Mouse (Mus musculus): ENCODE data around the gene Lypd5.

Lypd5 gene

GRCm38 (mm10) chr7:24348896-24349295 is at the start of gene Lypd5:
TSS of gene Lypd5 (plus strand) at chr7:24349196.
- no peak for DNase-seq

DNA sequence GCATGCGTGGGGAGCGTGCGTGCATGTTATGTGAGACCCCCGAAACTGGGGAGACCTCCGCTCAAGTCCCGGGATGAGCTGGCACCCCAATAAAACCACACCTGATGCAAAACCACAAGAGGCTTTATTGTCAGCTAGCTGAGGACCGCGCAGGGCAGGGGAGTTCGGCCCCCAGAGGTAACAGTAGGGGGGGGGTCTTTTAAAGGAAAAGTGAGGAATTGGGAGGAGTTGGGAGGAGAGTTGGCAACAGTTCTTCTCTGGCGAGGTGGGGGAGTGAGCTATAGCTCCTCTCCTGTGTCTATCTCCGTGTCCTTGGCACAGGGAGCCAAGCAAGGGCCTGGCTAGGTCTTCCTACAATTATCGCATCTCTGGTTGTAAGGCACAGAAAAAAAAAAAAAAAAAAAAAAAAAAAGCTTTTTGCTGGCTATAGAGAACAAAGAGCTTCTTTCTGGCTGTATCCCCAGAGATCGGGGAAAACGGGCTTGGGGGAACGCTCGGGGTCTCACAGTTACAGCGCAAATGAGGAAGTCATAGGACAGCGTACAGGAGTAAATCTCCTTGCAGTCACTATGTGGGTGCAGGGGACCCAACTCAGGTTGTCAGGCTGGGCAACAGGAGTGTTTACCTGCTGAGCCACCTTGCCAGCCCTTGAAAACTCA is 49.0 kb upstream of the Lypd5 start:
- DNase-seq, result no peak

GRCm38 (mm10) chr7:24300771-24301282 is 48.2 kb upstream of the Lypd5 start, which contains the start of gene Zfp61:
TSS of gene Zfp61 (minus strand) at chr7:24301232.
- peak; percentile 19 for DNase-seq

GRCm38 (mm10) chr7:24315726-24316566 is 33.0 kb upstream of the Lypd5 start:
- DNase-seq, result no peak

DNA sequence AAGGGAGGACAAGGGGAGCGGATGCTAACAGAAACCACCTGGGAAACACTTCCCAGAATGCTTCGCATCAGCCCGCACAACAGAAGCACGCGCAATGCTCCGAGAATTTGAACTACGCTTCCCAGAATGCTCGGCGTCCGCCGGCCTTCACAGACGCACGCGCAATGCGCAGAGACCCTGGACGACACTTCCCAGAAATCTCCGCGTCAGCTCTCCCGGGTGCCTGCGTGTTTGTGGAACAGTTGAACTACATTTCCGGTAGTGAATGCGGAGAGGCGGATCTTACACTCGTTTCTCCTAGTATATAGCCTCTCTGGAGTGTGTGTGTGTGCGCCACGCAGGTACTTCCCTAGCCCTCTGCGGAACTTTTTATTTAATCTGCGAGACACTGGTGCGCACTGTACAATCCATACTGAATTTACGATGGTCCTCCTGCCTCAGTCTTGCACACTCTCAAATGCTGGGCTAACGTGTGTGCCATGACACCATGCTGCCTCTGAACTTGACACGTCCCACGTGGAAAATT is 32.4 kb upstream of the Lypd5 start, which contains the start of gene Zfp94:
Gene Zfp94 (minus strand): TSS at position 100 of the 526 bp plus-strand sequence.
- DNase-seq, result peak; percentile 94

GRCm38 (mm10) chr7:24318942-24319341 is 30.1 kb upstream of the Lypd5 start:
- no peak for DNase-seq

DNA sequence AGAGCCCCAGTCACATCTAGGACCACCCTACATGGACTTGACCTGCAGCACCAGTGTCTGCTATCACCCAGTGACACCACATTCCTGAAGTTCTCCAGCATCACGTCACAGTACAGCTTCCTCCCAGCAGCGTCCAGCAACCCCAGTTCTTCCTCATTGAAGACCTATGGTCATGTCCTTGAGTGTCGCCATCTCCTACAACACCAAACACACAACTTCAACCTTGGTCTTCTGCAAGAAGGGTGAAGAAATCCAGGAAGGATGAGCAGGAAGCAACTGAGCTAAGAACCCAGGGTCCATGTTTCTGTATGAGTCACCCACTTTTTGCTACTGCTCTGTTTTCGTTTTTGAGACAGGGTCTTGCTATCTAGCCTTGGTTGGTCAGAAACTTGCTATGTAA is 26.4 kb upstream of the Lypd5 start:
- no peak for DNase-seq

DNA sequence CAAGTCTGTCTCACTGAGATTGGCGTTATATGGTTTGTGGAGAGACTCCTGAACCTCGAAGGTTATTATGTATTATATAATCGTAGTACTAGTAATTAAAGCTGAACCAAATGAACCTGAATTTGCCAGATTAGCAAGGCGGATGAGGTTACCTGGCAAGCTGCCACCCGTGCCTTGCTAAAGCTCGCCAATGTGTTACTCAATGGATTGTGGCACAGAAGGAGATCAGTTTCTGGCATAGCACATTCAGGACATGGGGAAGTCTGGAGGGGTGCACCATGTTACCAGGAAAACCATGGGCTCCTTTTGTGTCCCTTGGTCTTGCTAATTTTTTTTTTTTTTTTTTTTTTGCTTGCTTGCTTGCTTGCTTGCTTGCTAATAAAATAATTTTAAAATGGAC is 23.8 kb upstream of the Lypd5 start:
- DNase-seq, result no peak

DNA sequence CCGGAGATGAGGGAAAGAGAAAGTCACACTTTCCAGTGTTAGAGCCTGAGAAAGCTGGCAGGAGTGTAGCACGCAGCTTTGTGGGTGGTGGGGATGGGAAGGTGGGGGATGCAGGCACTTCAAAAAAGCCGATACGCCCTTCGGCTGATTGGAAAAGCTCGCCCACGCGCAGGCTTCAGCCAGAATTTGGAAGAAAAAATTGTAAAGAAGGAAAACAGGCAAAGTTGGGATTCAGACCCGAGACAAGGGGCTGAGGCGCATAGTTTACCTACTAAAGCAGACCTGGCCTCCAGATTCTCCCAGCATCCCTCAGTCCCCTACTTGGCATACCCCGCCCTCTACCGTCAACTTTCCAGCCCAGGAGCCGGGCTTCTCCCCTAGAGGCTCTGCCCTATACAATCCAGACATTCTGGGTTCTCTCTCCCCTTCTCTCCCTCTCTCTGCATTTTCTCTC is 23.3 kb upstream of the Lypd5 start:
- no peak for DNase-seq

DNA sequence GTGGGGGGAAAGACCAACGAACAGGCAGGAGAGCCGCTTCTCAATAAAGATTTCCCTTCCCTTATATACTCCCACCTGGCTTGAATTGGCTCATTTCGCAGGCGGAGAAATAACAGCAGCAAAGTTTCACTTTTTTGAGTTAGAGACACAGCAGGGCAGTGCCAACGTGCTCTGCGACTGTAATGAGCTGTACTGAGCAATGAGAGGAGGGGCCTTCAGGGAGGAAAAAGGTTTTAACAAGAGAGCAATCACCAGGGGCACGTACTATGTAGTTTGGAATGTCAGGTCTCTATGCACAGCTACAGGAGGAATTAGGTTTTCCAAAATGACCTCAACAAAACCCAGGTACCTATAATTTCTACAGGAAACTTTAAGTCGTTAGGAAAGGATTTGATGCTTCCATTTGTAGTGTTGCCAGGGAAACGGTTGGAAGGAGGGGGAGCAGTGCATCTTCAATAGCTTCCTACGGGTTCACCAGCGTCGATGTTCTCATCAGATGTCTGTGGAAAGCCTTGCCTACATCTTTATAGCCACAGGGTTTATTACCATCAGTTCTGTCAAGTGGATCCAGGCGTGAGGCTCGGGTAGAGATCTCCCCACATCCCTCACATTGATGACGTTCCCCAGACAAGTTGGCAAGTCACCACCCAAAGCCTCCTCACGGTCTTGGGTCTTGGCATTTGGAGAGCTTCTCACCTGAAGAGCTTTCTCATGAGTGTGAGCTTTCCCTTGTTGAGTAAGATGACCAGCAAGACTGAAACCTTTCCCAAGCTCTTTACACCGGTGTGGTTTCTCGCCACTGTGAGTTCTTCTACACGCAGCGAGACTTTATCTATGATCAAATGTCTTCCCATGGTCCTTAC is 22.5 kb upstream of the Lypd5 start:
- DNase-seq, result no peak

GRCm38 (mm10) chr7:24327281-24327975 is 21.6 kb upstream of the Lypd5 start:
- no peak for DNase-seq

GRCm38 (mm10) chr7:24333304-24333986 is 15.6 kb upstream of the Lypd5 start, which contains the start of gene Tescl:
TSS of gene Tescl (minus strand) at chr7:24333936.
- no peak for DNase-seq

- DNase-seq, result peak; percentile 70
Measured at GRCm38 (mm10) chr7:24335699-24336309, 13.2 kb upstream of the Lypd5 start.

GRCm38 (mm10) chr7:24338241-24338640 is 10.8 kb upstream of the Lypd5 start:
- no peak for DNase-seq

DNA sequence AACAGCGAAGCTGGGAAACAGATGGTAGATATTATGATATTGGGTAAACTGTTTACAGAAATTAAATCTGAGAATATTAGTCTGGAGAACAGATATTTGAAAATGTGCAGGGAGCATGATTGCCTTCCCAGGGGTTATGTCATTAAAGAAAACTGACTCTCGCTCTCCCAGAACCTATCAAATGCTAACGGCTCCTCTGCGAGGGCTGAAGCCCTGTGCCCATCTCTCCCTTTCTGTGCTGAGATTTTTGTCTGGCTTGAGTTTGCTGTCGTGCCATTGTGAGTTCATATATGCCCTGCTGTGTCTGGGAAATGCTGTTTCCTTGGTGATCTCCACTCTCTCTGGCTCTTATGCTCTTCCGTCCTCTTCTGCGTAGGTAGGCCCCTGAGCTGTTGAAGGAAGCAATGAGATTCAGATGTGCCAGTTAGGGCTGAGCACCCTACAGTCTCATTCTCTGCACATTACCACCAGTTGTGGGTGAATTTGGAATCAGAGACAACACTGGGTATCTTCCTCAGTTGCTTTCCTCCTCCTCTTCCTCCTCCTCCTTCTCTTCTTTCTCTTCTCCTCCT is 5.2 kb upstream of the Lypd5 start:
- DNase-seq, result no peak

- no peak for DNase-seq
Measured at GRCm38 (mm10) chr7:24346444-24346843, 2.6 kb upstream of the Lypd5 start.

GRCm38 (mm10) chr7:24355646-24356045 is 6.7 kb downstream of the Lypd5 start:
- no peak for DNase-seq

DNA sequence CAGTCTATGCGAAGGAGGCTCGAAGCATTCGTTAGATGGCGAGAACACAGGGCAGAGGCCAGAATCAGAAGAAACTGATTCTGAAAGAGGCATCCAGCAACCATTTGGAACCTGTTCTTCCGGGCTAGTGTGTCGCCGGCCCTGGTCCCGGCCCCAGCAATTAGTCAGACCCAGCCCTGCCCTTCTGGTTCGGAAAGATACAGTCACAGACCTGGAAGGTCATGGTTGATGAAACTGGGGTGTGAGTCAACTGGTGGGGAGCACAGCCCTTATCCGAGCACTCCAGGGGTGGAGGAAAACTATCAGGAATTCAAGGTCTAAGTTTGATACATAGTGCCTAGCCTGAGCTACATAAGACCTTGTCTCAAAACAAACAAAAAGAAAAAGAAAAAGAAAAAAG is 7.1 kb downstream of the Lypd5 start:
- no peak for DNase-seq

DNA sequence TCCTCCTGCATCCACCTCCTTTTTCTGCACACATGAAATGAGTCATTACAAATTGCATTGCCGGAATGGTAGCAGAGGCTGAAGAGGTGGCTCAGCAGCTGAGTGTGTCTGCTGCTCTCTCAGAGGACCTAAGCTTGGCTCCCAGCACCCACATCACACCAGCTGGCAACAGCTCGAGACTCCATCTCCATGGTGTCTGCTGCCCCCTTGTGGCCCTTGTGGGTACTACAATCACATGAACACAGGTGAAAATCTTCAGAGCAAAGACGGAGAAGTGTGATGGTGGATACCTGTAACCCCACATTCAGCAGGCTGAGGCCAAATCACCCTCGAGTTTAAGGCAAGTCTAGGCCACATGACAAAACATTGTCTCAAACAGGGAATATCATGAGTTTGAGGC is 8.9 kb downstream of the Lypd5 start:
- no peak for DNase-seq

DNA sequence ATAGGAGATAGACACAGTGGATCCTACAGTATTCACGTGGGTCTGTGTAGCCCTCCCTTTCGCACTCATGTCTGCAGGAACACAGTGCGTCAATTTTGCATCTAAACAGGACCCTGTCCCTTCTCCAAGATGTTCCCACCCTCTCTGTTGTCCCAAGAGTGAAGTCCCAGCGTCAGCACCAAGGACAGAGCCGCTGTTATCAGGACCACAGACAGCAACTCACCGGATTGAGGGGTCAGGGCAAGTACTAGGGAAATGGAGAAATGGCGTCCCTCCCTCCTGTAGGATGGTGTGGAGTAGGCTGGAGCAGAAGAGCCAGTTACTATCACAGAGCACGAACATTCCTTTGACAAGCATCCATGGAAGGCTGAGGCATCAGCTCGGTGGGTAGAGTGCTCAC is 10.3 kb downstream of the Lypd5 start:
- no peak for DNase-seq
